Mouse (Mus musculus) small intestine, adult 2 months (tissue): ENCODE results near the gene Tead3.

Experiments used
- CTCF ChIP-seq: fragments of 200-500 bp; IDR thresholded peaks from 2 replicates; pipeline ENCODE4 v1.5.1; 2012; ENCODE audit warnings: low read depth, mild to moderate bottlenecking, control low read depth, inconsistent platforms, low read length, moderate library complexity, mixed read lengths; ENCODE audit not compliant: insufficient replicate concordance, insufficient read length; ENCODE audit errors: extremely low read depth
- POLR2A ChIP-seq: fragments of 200-500 bp; IDR thresholded peaks from 2 replicates; pipeline ENCODE4 v1.6.1; 2012; ENCODE audit warnings: low read depth, mild to moderate bottlenecking, control low read depth, inconsistent platforms, low read length, moderate library complexity

DNA sequence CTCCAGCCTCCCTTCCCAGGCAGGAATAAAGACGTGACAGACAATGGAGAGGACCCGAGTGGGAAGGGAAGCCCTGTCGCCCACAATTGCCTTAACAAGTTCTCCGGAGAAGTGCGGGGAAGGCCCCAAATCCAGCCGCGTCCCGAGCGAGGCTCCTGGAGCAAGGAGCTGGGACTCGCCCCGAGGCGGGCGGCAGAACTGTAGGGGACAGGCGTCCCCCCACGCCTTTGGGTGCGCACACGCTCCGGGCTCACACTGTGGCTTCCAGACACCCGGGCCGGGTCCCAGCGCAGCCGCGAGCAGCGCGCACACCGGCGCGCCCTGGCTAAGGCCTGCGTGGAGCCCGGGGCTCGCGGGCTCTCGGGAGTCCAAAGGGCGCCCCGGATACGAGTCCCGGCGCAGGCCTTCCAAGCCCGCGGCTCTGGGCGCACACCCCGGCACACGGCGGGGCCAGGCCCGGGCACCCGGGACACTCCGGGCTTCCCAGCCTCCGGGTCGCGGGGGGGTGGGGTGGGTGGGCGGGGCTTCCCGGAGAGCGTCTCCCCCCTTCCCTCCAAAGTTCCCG lies 634 bp downstream of the Tead3 start:
- TF ChIP-seq CTCF (no peak), POLR2A (peak; percentile 19; the same call in 1 of the 2 replicates)
